Mouse (Mus musculus): Measurements from ENCODE around the gene Fam171a2. TPM values are rescaled to one million over a fixed set of nuclear protein-coding genes. Genes with fewer than 3 reads are reported as not detected.
"Not testable (repeated sequence)": the region's sequence is repeated elsewhere in the genome, so short reads cannot be mapped to it uniquely, and the experiment has no call there.

The Fam171a2 gene
- polyA plus RNA-seq, 1 experiment from 2014 or later, result 26.0 TPM

- 18% methylated on average over 15 of the region's 15 CpGs for WGBS
- no peaks in the 10 kb centered on the region for H3K9me3 ChIP-seq (replicated peaks; ENCODE audit: control insufficient read depth, low read length)
- peaks cover 32% of the 10 kb centered on the region for H3K4me1 ChIP-seq (ENCODE audit: control insufficient read depth, insufficient read depth, low read length)
- H3K27me3 ChIP-seq (replicated peaks; ENCODE audit: control insufficient read depth, insufficient read depth, low read length), result no peaks in the 10 kb centered on the region
- peak overlapping the region; percentile 78 for H3K4me2 ChIP-seq (ENCODE audit: low read length)
- no peaks in the 10 kb centered on the region for H3K36me3 ChIP-seq (ENCODE audit: control insufficient read depth, insufficient read depth, low read length)
- DNase-seq (ENCODE audit: low spot score) (peak; percentile 46), ATAC-seq (peak; percentile 52; the same call in 1 of the 2 replicates)
- peak overlapping the region; percentile 83 for H3K4me3 ChIP-seq (ENCODE audit: low read depth, low read length)
- H3K9ac ChIP-seq (ENCODE audit: low read length), result peak overlapping the region; percentile 56
- H3K27ac ChIP-seq (ENCODE audit: low read depth, low read length), result peak overlapping the region; percentile 94
Observed at GRCm38 (mm10) chr11:102392441-102393237, 54.8 kb downstream of the Fam171a2 start.

- not testable (repeated sequence) for H3K27me3 ChIP-seq (replicated peaks; ENCODE audit: control insufficient read depth, insufficient read depth, low read length); H3K4me2 ChIP-seq (ENCODE audit: low read length); DNase-seq (ENCODE audit: low spot score); H3K9ac ChIP-seq (ENCODE audit: low read length); H3K27ac ChIP-seq (ENCODE audit: low read depth, low read length); H3K36me3 ChIP-seq (ENCODE audit: control insufficient read depth, insufficient read depth, low read length); H3K4me3 ChIP-seq (ENCODE audit: low read depth, low read length); H3K9me3 ChIP-seq (replicated peaks; ENCODE audit: control insufficient read depth, low read length); ATAC-seq; H3K4me1 ChIP-seq (ENCODE audit: control insufficient read depth, insufficient read depth, low read length)
- WGBS, result 90% methylated on average over 4 of the region's 5 CpGs
Observed at GRCm38 (mm10) chr11:102389436-102389835, 58.0 kb downstream of the Fam171a2 start.

Small RNA genes within 50 kb of the gene (microRNA-seq; reads per million reads assigned to microRNA genes)
- not detected for gene Mir6930

Other genes with a start within 250 kb of the Fam171a2 start
- 38.9 and 60.6 TPM in 2 replicates for gene Hdac5, start 217.5 kb downstream of the Fam171a2 start, polyA plus RNA-seq (2014; fragmentation: Nextera tagmentation; extraction: Ambion mirVana)
- gene BC030867, start 198.8 kb downstream of the Fam171a2 start, polyA plus RNA-seq (2014; fragmentation: Nextera tagmentation; extraction: Ambion mirVana), result 6.1 and 6.3 TPM in 2 replicates
- not detected in 2 replicates for gene Asb16, start 178.9 kb downstream of the Fam171a2 start, polyA plus RNA-seq (2014; fragmentation: Nextera tagmentation; extraction: Ambion mirVana)
- 74.4 and 75.3 TPM in 2 replicates for gene Tmub2, start 162.8 kb downstream of the Fam171a2 start, polyA plus RNA-seq (2014; fragmentation: Nextera tagmentation; extraction: Ambion mirVana)
- 25.2 and 28.7 TPM in 2 replicates for gene Atxn7l3, start 151.1 kb downstream of the Fam171a2 start, polyA plus RNA-seq (2014; fragmentation: Nextera tagmentation; extraction: Ambion mirVana)
- 74.5 and 91.0 TPM in 2 replicates for gene Ubtf, start 127.9 kb downstream of the Fam171a2 start, polyA plus RNA-seq (2014; fragmentation: Nextera tagmentation; extraction: Ambion mirVana)
- gene Slc4a1, start 81.5 kb downstream of the Fam171a2 start, polyA plus RNA-seq (2014; fragmentation: Nextera tagmentation; extraction: Ambion mirVana), result 1.8 and 2.1 TPM in 2 replicates
- 115 and 125 TPM in 2 replicates for gene Rundc3a, start 54.3 kb downstream of the Fam171a2 start, polyA plus RNA-seq (2014; fragmentation: Nextera tagmentation; extraction: Ambion mirVana)
- 145 and 149 TPM in 2 replicates for gene Slc25a39, start 39.7 kb downstream of the Fam171a2 start, polyA plus RNA-seq (2014; fragmentation: Nextera tagmentation; extraction: Ambion mirVana)
- gene Grn, start 17.4 kb downstream of the Fam171a2 start, polyA plus RNA-seq (2014; fragmentation: Nextera tagmentation; extraction: Ambion mirVana), result 28.6 and 38.8 TPM in 2 replicates
- gene Itga2b, start 22.4 kb upstream of the Fam171a2 start, polyA plus RNA-seq (2014; fragmentation: Nextera tagmentation; extraction: Ambion mirVana), result 4.3 and 5.3 TPM in 2 replicates
- gene Gpatch8, start 108.7 kb upstream of the Fam171a2 start, polyA plus RNA-seq (2014; fragmentation: Nextera tagmentation; extraction: Ambion mirVana), result 32.6 and 47.7 TPM in 2 replicates
- gene Gm11627, start 131.8 kb upstream of the Fam171a2 start, polyA plus RNA-seq (2014; fragmentation: Nextera tagmentation; extraction: Ambion mirVana), result 6.8 and 9.8 TPM in 2 replicates
- 18.6 and 19.2 TPM in 2 replicates for gene Fzd2, start 156.7 kb upstream of the Fam171a2 start, polyA plus RNA-seq (2014; fragmentation: Nextera tagmentation; extraction: Ambion mirVana)
- gene Meioc, start 216.0 kb upstream of the Fam171a2 start, polyA plus RNA-seq (2014; fragmentation: Nextera tagmentation; extraction: Ambion mirVana), result 0.09 and 0.14 TPM in 2 replicates

All from forebrain, embryonic 14.5 days (tissue).